Mouse (Mus musculus): ENCODE measurements around the gene Fbxo22.
"Not testable (repeated sequence)": the region's sequence is repeated elsewhere in the genome, so short reads cannot be mapped to it uniquely, and the experiment has no call there.

The Fbxo22 gene

GRCm38 (mm10) chr9:55208790-55209481 is at the start of gene Fbxo22:
Gene Fbxo22 (plus strand): TSS chr9:55208925.
- peak; percentile 80 for DNase-seq (ENCODE audit: low spot score)

DNA sequence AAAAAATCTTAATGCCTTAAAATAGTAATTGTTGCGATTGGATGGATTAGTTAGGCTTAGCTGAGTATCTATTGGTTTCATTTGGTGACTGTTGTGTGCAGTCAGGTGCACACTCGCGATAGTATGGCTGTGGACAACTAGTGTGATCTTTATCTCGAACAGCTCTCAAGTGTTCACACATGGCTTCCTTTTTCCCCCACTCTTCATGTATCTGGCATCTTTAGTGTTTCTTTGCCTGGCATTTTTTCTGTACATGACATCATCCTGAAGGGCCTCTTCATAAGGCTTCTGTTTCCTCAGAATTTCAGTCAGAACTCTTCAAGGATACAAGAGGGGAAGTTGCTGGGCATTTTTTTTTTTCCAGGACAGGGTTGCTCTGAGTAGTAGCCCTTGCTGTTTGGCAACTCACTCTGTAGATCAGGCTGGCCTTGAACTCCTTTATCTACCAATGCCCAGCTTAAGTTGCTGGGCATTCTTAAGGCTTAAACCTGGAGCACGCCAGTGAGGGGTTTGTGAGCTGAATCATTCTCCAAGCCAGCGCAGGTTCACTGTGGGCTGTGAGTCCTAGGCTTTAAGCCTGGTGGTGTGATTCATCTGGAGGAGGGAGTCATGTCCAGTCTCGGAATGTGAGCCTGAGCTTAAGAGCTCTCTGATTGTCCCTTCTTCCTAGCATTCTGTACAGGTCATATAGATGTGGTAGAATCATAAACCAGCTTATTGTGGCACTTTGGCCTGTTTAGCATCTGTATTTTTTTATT is 37.9 kb upstream of the Fbxo22 start:
- DNase-seq (ENCODE audit: low spot score) = no peak

- no peak for DNase-seq (ENCODE audit: low spot score)
Observed at GRCm38 (mm10) chr9:55172195-55172685, 36.5 kb upstream of the Fbxo22 start.

GRCm38 (mm10) chr9:55174235-55174634 is 34.5 kb upstream of the Fbxo22 start:
- DNase-seq (ENCODE audit: low spot score) = no peak

- DNase-seq (ENCODE audit: low spot score) = no peak
Observed at GRCm38 (mm10) chr9:55195876-55196275, 12.8 kb upstream of the Fbxo22 start.

GRCm38 (mm10) chr9:55198260-55198659 is 10.5 kb upstream of the Fbxo22 start:
- no peak for DNase-seq (ENCODE audit: low spot score)

GRCm38 (mm10) chr9:55199348-55199747 is 9.4 kb upstream of the Fbxo22 start:
- DNase-seq (ENCODE audit: low spot score) = no peak

- DNase-seq (ENCODE audit: low spot score) = no peak
Observed at GRCm38 (mm10) chr9:55208458-55208789, 301 bp upstream of the Fbxo22 start.

- DNase-seq (ENCODE audit: low spot score) = no peak
Observed at GRCm38 (mm10) chr9:55211611-55212010, 2.9 kb downstream of the Fbxo22 start.

- no peak for DNase-seq (ENCODE audit: low spot score)
Observed at GRCm38 (mm10) chr9:55213396-55213795, 4.7 kb downstream of the Fbxo22 start.

DNA sequence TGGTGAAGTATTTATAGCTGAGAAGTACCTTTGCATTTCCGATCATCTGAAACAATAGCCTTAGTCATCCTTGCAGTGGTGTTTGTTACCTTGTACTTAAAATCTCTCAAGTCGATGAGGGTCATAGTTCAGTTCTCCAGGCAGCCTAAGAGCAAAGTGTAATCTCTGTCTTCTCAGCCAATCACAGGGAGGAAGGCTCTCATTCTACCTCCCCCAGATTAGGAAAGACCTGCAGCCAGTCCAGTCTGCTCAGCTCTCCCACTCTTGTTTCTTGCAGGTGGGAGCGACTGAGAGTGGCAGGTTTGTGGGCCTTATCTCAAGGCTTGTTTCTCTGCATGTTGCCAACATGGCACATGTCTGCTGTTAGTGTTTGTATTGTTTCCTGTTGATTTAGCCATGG is 6.3 kb downstream of the Fbxo22 start:
- no peak for DNase-seq (ENCODE audit: low spot score)

DNA sequence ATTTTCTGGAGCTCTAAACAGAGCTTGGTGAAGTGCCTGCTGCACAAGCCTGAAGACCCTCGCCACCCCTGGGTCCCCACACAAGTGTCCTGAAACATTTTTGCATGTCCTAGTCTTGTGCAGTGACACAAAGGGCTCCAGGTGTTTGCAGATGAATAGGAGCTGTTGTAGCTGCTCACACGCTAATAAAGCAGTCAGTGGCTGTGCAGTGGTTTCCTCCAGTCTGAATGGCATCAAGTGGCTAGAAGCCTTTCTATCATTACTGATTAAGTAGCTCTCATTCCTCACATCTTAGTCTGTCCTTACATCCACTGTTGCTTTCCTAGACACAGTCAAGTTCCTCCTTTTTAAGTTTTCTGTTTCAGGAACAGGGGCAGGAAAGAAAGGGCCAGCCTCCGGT is 6.9 kb downstream of the Fbxo22 start:
- DNase-seq (ENCODE audit: low spot score) = no peak

DNA sequence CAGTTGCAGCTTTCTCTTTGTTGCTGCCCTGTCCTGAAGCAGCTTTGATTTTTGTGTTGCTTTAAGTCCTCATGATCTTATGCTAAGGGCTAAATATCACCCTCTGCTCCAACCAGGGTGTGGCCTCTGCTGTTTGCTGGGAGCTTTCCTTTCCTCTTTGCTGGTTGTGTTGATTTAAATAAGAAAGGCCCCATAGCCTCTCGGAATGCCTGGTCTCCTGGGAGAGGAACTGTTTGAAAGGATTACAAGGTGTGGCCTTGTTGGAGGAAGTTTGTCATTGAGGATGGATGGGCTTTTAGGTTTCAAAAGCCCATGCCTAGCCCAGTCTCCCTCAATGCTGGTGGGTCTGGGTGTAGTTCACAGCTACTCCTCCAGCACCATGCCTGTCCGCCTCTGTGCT is 7.4 kb downstream of the Fbxo22 start:
- no peak for DNase-seq (ENCODE audit: low spot score)

DNA sequence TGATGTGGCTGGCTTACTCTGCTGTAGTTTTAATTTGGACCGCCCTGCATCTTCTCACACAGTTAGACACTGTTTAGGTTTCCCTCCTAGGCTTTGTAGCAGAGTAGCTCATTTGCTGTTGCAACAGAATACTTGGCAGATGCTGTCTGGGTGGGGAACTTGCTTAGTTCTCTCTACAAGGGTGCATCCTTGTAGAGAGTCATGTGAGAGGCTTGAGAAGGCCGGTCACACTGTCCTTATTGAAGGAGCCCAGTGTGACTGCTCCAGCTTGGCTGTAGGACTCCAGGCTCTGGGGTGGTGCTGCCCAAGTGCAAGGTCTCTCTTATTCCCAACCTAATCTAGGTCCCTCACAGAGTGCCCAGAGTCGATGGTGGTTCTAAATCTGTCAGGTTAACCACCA is 8.7 kb downstream of the Fbxo22 start:
- DNase-seq (ENCODE audit: low spot score) = no peak

DNA sequence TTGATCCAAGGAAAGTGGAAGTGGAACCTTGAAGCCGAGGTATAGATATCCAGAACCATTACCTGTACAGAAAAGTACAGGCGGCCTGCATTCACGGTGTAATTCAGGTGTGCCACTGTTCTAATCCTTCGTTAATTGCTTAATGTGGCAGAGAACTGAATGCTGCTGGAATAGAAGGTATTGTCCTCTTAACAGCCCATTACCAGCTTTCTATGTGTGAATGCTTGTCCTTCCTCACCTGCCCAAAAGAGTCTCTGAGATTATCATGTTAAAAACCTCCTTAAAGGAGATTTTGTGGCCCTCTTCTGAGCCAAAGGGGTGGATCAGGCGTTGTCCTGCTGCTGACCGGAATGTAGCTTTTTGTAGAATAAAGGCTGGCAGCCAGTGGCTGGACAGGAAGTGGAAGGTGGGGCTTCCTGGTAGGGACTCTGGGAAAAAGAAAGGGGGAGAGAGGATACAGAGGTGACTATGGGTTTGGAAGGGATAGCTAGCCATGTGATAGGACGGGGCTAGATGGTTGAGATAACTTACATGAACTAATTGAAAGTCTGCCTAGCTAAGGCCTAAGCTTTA is 16.5 kb downstream of the Fbxo22 start:
- no peak for DNase-seq (ENCODE audit: low spot score)

DNA sequence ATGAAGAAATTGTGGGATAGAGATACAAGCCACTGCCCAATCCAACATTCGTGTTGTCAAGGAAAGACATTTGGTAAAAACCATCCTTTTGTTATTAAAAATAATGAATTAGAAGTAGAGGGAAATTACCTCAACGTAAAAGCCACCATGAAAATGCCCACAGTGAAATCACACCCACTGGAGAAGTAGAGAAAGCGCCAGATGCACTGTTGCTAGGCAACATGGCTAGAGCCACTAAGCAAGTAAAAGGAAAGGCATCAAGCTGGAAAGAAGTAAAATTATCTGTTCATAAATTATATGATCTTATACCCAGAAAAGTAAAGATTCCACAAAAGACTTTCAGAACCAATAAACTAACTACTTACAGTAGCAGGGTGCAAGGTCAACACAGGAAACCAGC is 17.5 kb downstream of the Fbxo22 start:
- DNase-seq (ENCODE audit: low spot score) = peak; percentile 37

DNA sequence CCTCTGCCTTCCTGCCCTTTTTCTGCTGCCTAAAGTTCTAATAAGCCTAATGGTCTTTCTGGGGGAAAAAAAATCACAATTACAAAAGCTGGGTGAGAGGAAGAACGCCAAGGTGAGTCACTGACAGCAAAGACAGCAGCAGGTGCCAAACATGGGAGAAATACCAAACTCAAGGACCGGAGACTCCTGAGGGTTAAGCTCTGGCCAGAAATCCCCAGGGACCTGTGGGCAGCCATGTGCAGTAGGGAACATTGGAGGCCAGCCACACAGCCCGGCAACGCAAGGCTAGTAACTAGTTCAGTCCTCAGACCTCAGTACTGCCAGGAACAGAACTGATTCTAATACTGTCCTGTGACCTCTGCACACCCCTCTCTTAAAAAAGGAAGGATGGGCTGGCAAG is 19.4 kb downstream of the Fbxo22 start:
- no peak for DNase-seq (ENCODE audit: low spot score)

DNA sequence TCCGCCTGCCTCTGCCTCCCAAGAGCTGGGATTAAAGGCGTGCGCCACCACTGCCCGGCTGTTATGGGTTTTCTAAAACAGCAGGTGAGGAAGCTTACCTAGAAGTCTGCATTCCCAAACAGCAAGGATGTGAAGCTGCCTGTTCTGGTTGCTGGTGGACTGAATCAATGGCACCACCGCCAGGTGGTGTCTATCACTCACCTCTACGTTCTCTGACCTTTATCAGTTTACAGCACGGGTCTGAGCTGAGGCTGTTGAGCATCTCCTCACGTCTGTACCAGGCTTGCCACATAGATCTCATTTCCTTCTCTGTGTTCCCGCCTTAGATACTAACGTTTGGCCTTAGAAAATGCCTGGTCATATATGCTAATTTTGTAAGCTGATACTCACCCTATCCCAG is 20.3 kb downstream of the Fbxo22 start:
- no peak for DNase-seq (ENCODE audit: low spot score)

- DNase-seq (ENCODE audit: low spot score) = no peak
Observed at GRCm38 (mm10) chr9:55231544-55231943, 22.8 kb downstream of the Fbxo22 start.

- no peak for DNase-seq (ENCODE audit: low spot score)
Observed at GRCm38 (mm10) chr9:55232110-55232509, 23.4 kb downstream of the Fbxo22 start.

- no peak for DNase-seq (ENCODE audit: low spot score)
Observed at GRCm38 (mm10) chr9:55232586-55232985, 23.9 kb downstream of the Fbxo22 start.

DNA sequence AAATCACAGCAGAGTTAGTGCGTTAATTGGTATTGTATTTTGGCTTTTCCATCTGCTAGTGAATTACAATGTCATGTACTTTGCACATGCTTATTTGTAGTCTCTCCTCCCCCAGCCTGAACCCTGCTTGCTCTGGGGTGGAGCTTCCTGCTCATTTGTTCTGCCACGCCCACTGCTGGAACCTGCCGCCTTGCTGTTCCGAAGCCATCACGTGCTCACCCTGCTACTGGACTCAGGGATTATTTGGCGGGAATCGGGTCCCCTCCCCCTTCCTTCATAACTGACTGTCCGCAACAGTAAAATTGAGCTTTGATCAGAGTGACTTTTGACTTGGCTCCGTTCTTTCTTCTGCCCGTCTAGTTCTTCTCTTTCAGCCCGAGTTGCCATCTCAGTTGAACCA is 24.4 kb downstream of the Fbxo22 start:
- DNase-seq (ENCODE audit: low spot score) = not testable (repeated sequence)

Data from layer of hippocampus, adult 11-12 months (tissue).